Mouse (Mus musculus): ENCODE measurements at regions not wholly inside any gene's neighbourhood (a gene's known extent, or its start where the extent isn't known, plus 50 kb on each side); places are given as distances from the start of the nearest gene placed in this dataset.

GRCm38 (mm10) chr6:11109773-11110172 is 797.5 kb downstream of the Ndufa4 start:
- DNase-seq (ENCODE audit: low spot score): no peak

DNA sequence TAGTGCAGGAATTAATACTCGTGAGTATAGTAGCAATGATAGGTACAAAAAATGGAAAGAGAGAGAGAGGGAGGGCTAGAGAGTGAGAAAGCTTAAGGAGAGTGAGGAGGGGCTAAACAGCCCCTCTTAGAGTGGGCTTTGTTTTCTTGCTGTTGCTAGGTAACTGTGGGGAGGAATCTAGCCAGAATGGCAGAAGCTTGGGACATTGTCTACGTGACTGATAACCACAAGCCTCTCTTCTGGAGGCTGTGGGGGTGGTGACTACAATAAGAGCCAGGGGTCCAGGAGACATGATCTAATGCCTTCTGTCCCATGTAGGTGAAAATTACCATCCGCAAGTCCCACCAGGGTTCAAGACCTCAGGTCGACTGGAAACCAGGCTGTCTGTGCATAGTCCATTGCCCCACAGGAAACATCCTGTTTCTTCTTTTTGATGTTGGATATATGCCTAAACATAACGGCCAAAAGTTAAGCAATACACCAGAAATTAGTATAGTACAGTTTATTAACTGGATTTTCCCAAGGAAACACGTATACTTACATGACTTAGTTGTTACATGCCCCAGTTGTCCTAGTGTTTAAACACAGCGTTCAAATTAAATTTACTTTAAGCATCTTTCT is 798.8 kb downstream of the Ndufa4 start:
- DNase-seq (ENCODE audit: low spot score): peak; percentile 59

GRCm38 (mm10) chr6:11103415-11103814 is 803.9 kb downstream of the Ndufa4 start:
- DNase-seq (ENCODE audit: low spot score): no peak

GRCm38 (mm10) chr6:11060961-11061583 is 846.2 kb downstream of the Ndufa4 start:
- DNase-seq (ENCODE audit: low spot score): no peak
